Mouse (Mus musculus) cerebellum, adult 2 months (tissue): ENCODE data around the gene Nsg2.

ENCODE experiments used
- CTCF ChIP-seq: fragments of 200-500 bp; IDR thresholded peaks from 2 replicates; pipeline ENCODE4 v1.5.1; 2011; ENCODE audit warnings: low read depth, mild to moderate bottlenecking, control low read depth, low read length, moderate library complexity, borderline replicate concordance; ENCODE audit not compliant: insufficient read depth
- POLR2A ChIP-seq: fragments of 200-500 bp; IDR thresholded peaks from 2 replicates; pipeline ENCODE4 v1.6.1; 2011; ENCODE audit warnings: low read length, control low read depth, borderline replicate concordance; ENCODE audit not compliant: insufficient read depth

DNA sequence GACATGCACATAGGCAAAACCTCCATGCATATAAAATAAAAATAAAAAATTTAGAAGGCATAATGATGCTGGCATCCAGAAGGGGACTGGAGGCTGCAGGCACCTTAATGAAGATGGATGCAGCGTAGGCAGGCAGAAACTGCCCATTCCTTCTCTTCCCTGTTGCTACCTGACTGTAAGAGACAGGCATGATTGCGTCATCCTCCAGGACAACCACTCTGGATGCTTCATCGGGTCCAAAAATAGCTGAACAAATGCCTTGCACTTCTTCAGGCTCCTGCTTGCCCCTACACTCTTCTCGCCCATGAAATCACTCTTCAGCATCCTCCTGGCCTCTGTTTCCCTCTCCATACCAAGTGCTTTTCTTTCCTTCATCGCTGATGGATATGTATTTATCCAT lies 29.1 kb downstream of the Nsg2 start:
- TF ChIP-seq CTCF (no peak), POLR2A (no peak)
